Mouse (Mus musculus) CD4-positive, CD25-positive, alpha-beta regulatory T cell, adult 9 weeks (primary cell): Measurements from ENCODE around the gene Fbxw28. TPM values are rescaled to one million over a fixed set of nuclear protein-coding genes. Genes with fewer than 3 reads are reported as not detected.

ENCODE experiments used
- polyA plus RNA-seq: library from polyadenylated mRNA; unstranded; fragments of 100-300 nt; shearing (Covaris generic); gene quantifications from one replicate; pipeline ENCODE4 v1.2.1, GENCODE M21; 2017

The Fbxw28 gene
- polyA plus RNA-seq = not detected

GRCm38 (mm10) chr9:109339559-109339958 lies at the start of gene Fbxw28:
Gene Fbxw28 (minus strand): TSS chr9:109339659.

GRCm38 (mm10) chr9:109287576-109287975 lies 51.9 kb downstream of the Fbxw28 start, which contains the start of gene Fbxw14:
Gene Fbxw14 (minus strand): TSS chr9:109287676.

Other genes with a start within 250 kb of the Fbxw28 start
- gene Plxnb1, start 244.3 kb downstream of the Fbxw28 start, polyA plus RNA-seq = 2.9 TPM
- gene Fbxw21, start 177.6 kb downstream of the Fbxw28 start, polyA plus RNA-seq = not detected
- not detected for gene Fbxw13, start 143.7 kb downstream of the Fbxw28 start, polyA plus RNA-seq
- not detected for gene Fbxw20, start 104.9 kb downstream of the Fbxw28 start, polyA plus RNA-seq
- not detected for gene Fbxw14, start 52.0 kb downstream of the Fbxw28 start, polyA plus RNA-seq
- not detected for gene Fbxw22, start 64.6 kb upstream of the Fbxw28 start, polyA plus RNA-seq
- not detected for gene Fbxw16, start 109.5 kb upstream of the Fbxw28 start, polyA plus RNA-seq
- not detected for gene Fbxw19, start 156.2 kb upstream of the Fbxw28 start, polyA plus RNA-seq
- gene Fbxw15, start 228.6 kb upstream of the Fbxw28 start, polyA plus RNA-seq = not detected